Mouse (Mus musculus) ES-E14 (cell line): Measurements from ENCODE around the gene Zfp54.

Source experiments
- CHD2 ChIP-seq: IDR thresholded peaks from 2 replicates; pipeline ENCODE4 v1.6.1; 2014; ENCODE audit warnings: mild to moderate bottlenecking, low read depth, low read length, inconsistent platforms
- HCFC1 ChIP-seq: IDR thresholded peaks from 2 replicates; pipeline ENCODE4 v1.6.1; 2012; ENCODE audit warnings: low read length, inconsistent platforms, borderline replicate concordance; ENCODE audit not compliant: insufficient read depth
- MAFK ChIP-seq: IDR thresholded peaks from 2 replicates; pipeline ENCODE4 v1.6.1; 2014; ENCODE audit warnings: mild to moderate bottlenecking, low read depth, low read length, inconsistent platforms; ENCODE audit not compliant: insufficient read depth
- ZC3H11A ChIP-seq: IDR thresholded peaks from 2 replicates; pipeline ENCODE4 v1.6.1; 2012; ENCODE audit warnings: low read depth, mild to moderate bottlenecking, inconsistent platforms, low read length, borderline replicate concordance
- ZNF384 ChIP-seq: IDR thresholded peaks from 2 replicates; pipeline ENCODE4 v1.6.1; 2012; ENCODE audit warnings: low read depth, low read length, inconsistent platforms

DNA sequence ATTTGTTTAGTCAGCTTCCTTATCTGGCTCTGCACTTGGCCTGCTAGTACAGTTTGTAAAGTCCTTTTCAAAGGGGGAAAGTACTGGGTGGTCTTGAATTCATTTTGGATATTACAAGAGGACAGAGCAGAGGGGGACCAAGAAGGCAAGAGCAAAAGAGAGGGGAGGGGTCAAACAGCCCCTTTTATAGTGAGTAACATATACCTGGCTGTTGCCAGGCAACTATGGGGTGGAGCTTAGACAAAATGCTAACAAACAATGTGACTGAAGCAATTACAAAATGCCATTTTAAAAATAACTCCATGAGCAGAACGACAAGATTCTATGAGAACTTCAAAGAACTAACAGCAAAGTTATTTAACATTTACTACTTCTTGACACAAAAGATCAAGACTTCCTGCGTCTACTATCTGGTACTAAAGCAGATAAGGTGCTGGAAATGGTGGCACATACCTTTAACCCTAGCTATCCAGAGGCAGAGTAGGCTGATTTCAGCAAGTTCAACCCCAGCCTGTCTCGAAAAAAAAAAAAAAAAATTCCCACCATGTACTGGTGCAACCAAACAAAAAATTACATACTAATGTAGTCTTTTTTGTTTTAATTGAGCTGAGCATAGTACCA is 49.1 kb downstream of the Zfp54 start:
- no peak for TF ChIP-seq ZNF384
- no peak for TF ChIP-seq CHD2
- TF ChIP-seq HCFC1: no peak
- no peak for TF ChIP-seq ZC3H11A
- no peak for TF ChIP-seq MAFK
